Mouse (Mus musculus) inflammation-experienced regulatory T-cells, adult 6 months (primary cell): ENCODE measurements around the gene Olfr490. TPM values are rescaled to one million over a fixed set of nuclear protein-coding genes. Genes with fewer than 3 reads are reported as not detected.

ENCODE experiments used
- ATAC-seq: one replicate; pipeline ENCODE4 v1.8.0; 2017
- polyA plus RNA-seq, 3 experiments: library from polyadenylated mRNA; unstranded; fragments of 100-300 nt; shearing (Covaris generic); gene quantifications; one replicate each; pipeline ENCODE4 v1.2.1; 2017

Olfr490 gene
- not detected for polyA plus RNA-seq

GRCm38 (mm10) chr7:108288834-108289233 lies at the start of gene Olfr490:
Gene Olfr490, minus strand, starts transcription at chr7:108288934.
- ATAC-seq = no peak

GRCm38 (mm10) chr7:108323574-108323973 lies 34.8 kb upstream of the Olfr490 start, which contains the start of gene Olfr492:
Gene Olfr492, minus strand, starts transcription at chr7:108323674.
- no peak for ATAC-seq

GRCm38 (mm10) chr7:108313151-108313550 lies 24.4 kb upstream of the Olfr490 start, which contains the start of gene Olfr491:
Gene Olfr491, plus strand, starts transcription at chr7:108313451.
- no peak for ATAC-seq

- ATAC-seq = no peak
Observed at GRCm38 (mm10) chr7:108258247-108258646, 30.5 kb downstream of the Olfr490 start, which contains the start of gene Olfr488. Gene Olfr488, minus strand, starts transcription at chr7:108258347.

Other genes starting within 250 kb of the Olfr490 start
- not detected for gene Olfr479, start 238.2 kb downstream of the Olfr490 start, polyA plus RNA-seq
- not detected for gene Olfr480, start 221.6 kb downstream of the Olfr490 start, polyA plus RNA-seq
- gene Olfr481, start 209.1 kb downstream of the Olfr490 start, polyA plus RNA-seq = under 1 TPM in 1 of 3 experiments, not detected in 2; 0.29 TPM
- gene Olfr482, start 191.3 kb downstream of the Olfr490 start, polyA plus RNA-seq = under 1 TPM in 2 of 3 experiments, not detected in 1; 0.15 TPM
- gene Olfr483, start 188.1 kb downstream of the Olfr490 start, polyA plus RNA-seq = not detected
- gene Olfr484, start 161.5 kb downstream of the Olfr490 start, polyA plus RNA-seq = not detected
- gene Olfr485, start 129.1 kb downstream of the Olfr490 start, polyA plus RNA-seq = not detected
- gene Olfr486, start 116.2 kb downstream of the Olfr490 start, polyA plus RNA-seq = not detected
- not detected for gene Olfr487, start 74.3 kb downstream of the Olfr490 start, polyA plus RNA-seq
- gene Olfr488, start 30.6 kb downstream of the Olfr490 start, polyA plus RNA-seq = not detected
- not detected for gene Olfr491, start 24.5 kb upstream of the Olfr490 start, polyA plus RNA-seq
- gene Olfr492, start 34.7 kb upstream of the Olfr490 start, polyA plus RNA-seq = not detected
- gene Olfr493, start 58.0 kb upstream of the Olfr490 start, polyA plus RNA-seq = not detected
- gene Olfr494, start 76.4 kb upstream of the Olfr490 start, polyA plus RNA-seq = not detected
- gene Olfr495, start 104.2 kb upstream of the Olfr490 start, polyA plus RNA-seq = not detected
- not detected for gene Olfr497, start 131.5 kb upstream of the Olfr490 start, polyA plus RNA-seq
- not detected for gene Olfr498, start 176.4 kb upstream of the Olfr490 start, polyA plus RNA-seq
- gene Olfr502, start 236.1 kb upstream of the Olfr490 start, polyA plus RNA-seq = not detected